Mouse (Mus musculus) kidney, adult 2 months (tissue): ENCODE measurements at regions not wholly inside any gene's neighbourhood (a gene's known extent, or its start where the extent isn't known, plus 50 kb on each side); places are given as distances from the start of the nearest gene placed in this dataset.

Experiments used
- DNase-seq: peaks from one replicate; pipeline ENCODE4 v3.0.0; 2021
- H3K27ac ChIP-seq: fragments of 200-500 bp; 2 replicates; pipeline ENCODE4 v1.5.1; 2012; ENCODE audit warnings: low read depth, low read length, control low read depth, inconsistent platforms; ENCODE audit not compliant: insufficient read depth
- H3K27me3 ChIP-seq: fragments of 200-500 bp; replicated peaks from 2 replicates; pipeline ENCODE4 v1.6.1; 2012; ENCODE audit warnings: mild to moderate bottlenecking, moderate library complexity, low read length, inconsistent platforms; ENCODE audit not compliant: control insufficient read depth, insufficient read depth
- H3K36me3 ChIP-seq: fragments of 200-500 bp; 2 replicates; pipeline ENCODE4 v1.6.1; 2012; ENCODE audit warnings: mild to moderate bottlenecking, moderate library complexity, low read length, inconsistent platforms; ENCODE audit not compliant: control insufficient read depth, insufficient read depth
- H3K4me1 ChIP-seq: fragments of 200-500 bp; 2 replicates; pipeline ENCODE4 v1.6.1; 2011; ENCODE audit warnings: low read length; ENCODE audit not compliant: control insufficient read depth, insufficient read depth
- H3K4me3 ChIP-seq: fragments of 200-500 bp; 2 replicates; pipeline ENCODE4 v1.5.1; 2011; ENCODE audit warnings: mild to moderate bottlenecking, low read depth, low read length, control low read depth; ENCODE audit not compliant: insufficient read depth
- CTCF ChIP-seq: fragments of 200-500 bp; conservative IDR thresholded peaks from 2 replicates; pipeline ENCODE4 v1.5.1; 2011; ENCODE audit warnings: low read depth, mild to moderate bottlenecking, control low read depth, low read length, moderate library complexity, mixed read lengths; ENCODE audit not compliant: insufficient read depth, insufficient read length
- POLR2A ChIP-seq: fragments of 200-500 bp; IDR thresholded peaks from one replicate; pipeline ENCODE4 v1.6.1; 2011; ENCODE audit warnings: low read depth, low read length, control low read depth
- WGBS: fragments of 180-500 bp; shearing (Covaris S2); methylation state at CpG from one replicate; pipeline ENCODE4 v1.1.7; 2018; 5-methylcytosine and 5-hydroxymethylcytosine counted together

DNA sequence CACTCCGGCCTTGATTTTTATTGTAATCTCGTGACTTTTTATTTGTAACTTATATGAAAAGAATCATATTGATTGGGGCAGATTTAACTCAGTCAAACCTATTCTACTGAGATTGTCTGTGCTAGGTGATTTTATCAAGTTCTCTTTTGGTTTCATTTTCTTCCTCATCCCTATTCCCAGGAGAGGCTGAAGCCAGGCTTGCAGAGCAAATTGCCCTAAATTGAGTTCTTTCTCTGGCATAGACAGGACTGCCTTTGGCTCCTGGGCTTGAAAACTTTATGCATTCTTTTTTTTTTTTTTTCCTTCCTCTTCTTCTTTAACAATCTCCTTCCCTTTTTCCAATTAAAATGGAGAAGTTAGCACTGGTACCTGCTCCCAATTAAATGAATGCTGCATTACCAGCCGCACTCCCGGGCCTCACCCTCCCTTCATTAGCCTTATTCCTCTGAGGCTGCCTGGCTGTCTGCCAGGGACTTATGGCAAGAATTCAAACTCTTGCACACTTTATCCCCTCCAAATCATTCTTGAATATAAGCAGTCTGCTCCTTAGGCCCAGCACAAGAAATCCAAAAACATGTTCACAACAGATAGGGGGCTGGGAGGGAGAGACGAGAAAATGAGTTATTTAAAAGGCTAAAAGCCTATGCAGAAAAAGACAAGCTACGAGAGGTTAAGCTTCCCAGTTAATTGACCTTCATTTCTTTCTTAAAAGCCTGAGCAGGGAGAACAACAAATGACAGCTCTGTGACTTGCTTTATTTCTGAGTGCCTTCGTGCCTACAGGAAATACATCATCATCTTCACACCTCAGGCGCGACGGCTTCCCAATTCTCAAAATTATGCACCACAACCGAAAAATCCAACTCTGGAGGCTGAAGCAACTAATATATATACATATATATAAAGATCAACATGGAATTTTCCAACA lies 476.8 kb upstream of the Mms22l start:
- no peak overlapping the region for H3K27ac ChIP-seq
- no peaks in the 10 kb centered on the region for H3K27me3 ChIP-seq
- WGBS, result 73% methylated on average over 11 of the region's 11 CpGs
- TF ChIP-seq POLR2A (no peak), CTCF (no peak)
- no peak overlapping the region for H3K4me3 ChIP-seq
- no peaks in the 10 kb centered on the region for H3K4me1 ChIP-seq
- no peaks in the 10 kb centered on the region for H3K36me3 ChIP-seq
- DNase-seq, result no peak
